Mouse (Mus musculus) heart, postnatal 36 days (tissue): ENCODE measurements around the gene Spag7. TPM values are rescaled to one million over a fixed set of nuclear protein-coding genes. Genes with fewer than 3 reads are reported as not detected.

Source experiments
- DNase-seq, 2 experiments: peaks; one replicate each; pipeline ENCODE4 v3.0.0; 2021 to 2022
- intact Hi-C: fragments of 180-260 bp; cut with DNase I; formaldehyde crosslinking; loops from one replicate; pipeline ENCODE4 v1.15.1; 2025
- total RNA-seq, 2 experiments: library from RNA; stranded (reverse); gene quantifications; 2 replicates each; pipeline ENCODE4 v1.2.3; 2021

Spag7 gene
- total RNA-seq, 2 experiments from 2014 or later = 95.0 to 98.6 TPM

- intact Hi-C loops = no loop called here
- no peak for DNase-seq
These were observed 14.4 kb upstream of the Spag7 start for GRCm38 (mm10) chr11:70683640-70684039.

- intact Hi-C loops = no loop called here
- no peak for DNase-seq
These were observed 12.8 kb upstream of the Spag7 start for GRCm38 (mm10) chr11:70681897-70682581.

GRCm38 (mm10) chr11:70681170-70681569 is 12.0 kb upstream of the Spag7 start:
- no peak for DNase-seq
- intact Hi-C loops = no loop called here

DNA sequence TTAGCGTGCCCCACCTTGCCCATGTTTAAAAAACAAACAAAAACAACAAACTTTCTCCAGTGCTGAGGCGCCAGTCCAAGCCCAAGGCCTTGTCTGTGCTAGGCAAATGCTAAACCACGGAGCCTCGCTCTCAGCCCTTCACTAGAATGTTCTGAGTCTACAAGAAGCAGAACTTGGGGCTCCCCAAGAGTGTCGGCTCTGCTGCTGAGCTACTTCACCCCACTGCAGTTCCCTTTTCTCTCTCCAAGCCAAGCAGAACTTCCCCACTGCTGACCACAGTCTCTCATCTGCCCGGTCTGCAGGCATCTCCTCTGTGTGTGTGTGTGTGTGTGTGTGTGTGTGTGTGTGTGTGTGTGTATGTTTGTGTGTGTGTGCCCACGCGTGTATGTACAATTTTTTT is 10.7 kb upstream of the Spag7 start:
- intact Hi-C loops = no loop called here
- no peak for DNase-seq

DNA sequence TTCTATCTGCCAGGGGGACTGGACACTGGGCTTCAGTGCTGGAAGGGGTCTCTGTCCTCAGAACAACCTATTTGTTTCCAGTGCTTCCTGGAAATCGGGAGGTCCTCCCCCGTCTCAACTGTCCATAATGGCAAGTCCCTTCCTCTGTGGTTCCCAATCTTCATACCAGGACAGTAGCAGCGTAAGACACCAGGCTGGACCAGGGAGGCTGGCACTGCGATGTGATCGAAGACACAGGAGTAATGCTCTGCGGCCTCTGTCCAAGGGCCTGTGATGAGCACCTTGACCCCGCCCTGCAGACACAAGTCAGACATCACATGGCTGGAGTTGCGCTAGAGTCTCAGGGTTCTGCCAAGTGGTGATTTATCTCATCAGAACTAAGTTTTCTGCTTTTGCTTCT is 10.1 kb upstream of the Spag7 start:
- intact Hi-C loops = no loop called here
- DNase-seq = no peak

GRCm38 (mm10) chr11:70678576-70678975 is 9.4 kb upstream of the Spag7 start:
- intact Hi-C loops = no loop called here

GRCm38 (mm10) chr11:70678092-70678491 is 8.9 kb upstream of the Spag7 start:
- DNase-seq = no peak
- intact Hi-C loops = no loop called here

More at GRCm38 (mm10) chr11:70678576-70678975, 9.4 kb upstream of the Spag7 start:
- DNase-seq = no peak

DNA sequence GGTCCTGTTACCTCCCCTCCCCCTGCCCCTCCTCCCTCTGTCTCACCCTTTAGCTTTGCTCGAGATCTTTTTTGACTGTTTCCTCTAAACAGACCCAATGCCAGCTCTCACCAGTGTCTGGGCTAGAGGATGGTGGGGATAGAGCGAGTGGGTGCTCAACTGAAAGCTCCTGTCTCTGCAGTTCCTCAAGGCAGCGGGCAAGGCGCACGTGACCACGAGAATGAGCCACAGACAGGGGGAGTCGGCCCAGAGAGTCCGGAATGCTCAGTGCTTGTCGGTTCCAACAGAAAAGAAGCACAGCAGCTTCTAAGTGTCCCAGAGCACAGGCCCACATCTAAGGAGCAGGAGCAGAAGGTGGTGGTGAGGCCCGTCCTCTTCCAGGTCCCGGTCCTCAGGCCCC is 5.3 kb upstream of the Spag7 start:
- intact Hi-C loops = no loop called here
- no peak for DNase-seq

DNA sequence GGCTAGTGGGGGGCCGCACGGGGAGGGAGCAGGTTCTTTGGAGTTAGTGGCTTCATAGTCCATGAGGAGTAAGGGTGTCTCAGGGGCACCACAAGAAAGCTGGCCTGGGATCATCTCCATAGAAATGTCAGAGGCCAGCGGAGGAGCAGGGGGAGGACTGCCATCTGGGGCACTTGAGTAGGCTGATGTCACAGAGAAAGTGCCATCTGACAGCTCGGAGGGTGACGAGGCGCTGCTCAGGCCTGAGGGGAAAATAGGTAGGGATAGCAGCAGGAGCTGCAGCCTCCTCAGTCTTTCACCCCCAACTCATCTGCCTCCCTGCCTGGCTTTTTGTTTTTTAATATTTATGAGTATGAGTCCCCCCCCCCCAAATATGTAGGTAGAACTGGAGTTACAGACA is 4.8 kb upstream of the Spag7 start:
- intact Hi-C loops = no loop called here
- DNase-seq = no peak

GRCm38 (mm10) chr11:70671333-70672047 is 2.3 kb upstream of the Spag7 start:
- DNase-seq = no peak
- intact Hi-C loops = loop anchor here (1.0 kb wide), 1 partner anchor 16 kb away; no protein-coding TSS in a partner anchor

DNA sequence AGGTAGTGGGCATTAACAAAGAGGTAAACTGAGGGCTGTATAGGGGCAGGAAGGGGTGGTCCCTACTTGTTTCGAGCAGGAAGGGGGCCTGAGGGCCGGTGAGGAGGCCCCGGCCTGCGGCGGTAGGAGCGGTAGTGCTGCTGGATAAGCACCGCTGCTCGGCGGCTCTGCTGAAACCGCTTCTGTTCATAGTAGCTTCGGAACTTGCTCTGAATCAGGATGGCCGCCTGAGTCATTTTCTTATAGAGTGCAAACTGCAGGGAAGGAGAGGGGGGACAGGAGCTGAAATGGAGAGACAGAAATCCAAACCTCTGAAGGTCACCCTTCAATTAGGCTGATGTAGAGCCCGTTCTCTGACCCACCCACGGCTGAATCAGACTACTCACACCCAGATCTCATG is 1.3 kb upstream of the Spag7 start:
- intact Hi-C loops = no loop called here
- no peak for DNase-seq

DNA sequence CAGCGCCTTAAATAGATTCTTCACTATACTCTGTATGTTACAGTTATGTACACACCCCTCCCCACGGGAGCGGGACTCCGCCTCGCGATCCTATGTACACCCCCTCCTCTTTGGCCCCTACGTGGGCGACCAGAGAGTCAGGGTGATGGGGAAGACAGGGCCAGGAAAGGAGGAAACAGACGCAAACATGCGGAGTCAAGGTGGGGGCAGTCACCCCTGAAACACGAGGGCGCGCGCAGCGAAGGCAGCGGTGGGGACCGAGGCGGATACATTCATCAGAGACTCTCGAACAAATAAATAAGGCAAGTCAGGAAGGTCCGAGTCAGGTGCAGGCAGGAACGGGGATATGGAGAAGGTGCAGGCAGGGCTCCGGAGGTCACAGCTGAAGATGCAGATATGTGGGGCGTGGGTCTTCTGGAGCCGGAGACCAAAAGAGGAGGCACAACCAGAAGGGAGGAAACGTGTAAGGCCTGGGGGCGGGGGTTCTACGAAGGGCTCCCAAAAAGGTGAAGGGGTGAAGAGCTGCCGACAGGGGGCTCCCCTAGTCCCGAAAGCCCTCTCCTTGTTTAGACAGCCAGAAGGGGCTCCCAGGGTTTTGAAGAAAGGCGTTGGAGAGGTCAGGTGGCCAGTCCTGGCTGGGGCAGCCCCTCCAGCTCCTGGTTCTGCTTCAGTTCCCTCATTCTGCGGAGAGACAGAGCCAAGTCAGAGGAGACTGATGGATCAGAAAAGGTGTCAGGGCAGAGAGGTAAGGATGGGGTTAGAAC is 548 bp upstream of the Spag7 start:
- peak; percentile 71 to 72 for DNase-seq
- intact Hi-C loops = no loop called here

GRCm38 (mm10) chr11:70668335-70668770 is 863 bp downstream of the Spag7 start:
- DNase-seq = no peak
- intact Hi-C loops = loop anchor here (1.0 kb wide), 1 partner anchor 12 kb away; no protein-coding TSS in a partner anchor

DNA sequence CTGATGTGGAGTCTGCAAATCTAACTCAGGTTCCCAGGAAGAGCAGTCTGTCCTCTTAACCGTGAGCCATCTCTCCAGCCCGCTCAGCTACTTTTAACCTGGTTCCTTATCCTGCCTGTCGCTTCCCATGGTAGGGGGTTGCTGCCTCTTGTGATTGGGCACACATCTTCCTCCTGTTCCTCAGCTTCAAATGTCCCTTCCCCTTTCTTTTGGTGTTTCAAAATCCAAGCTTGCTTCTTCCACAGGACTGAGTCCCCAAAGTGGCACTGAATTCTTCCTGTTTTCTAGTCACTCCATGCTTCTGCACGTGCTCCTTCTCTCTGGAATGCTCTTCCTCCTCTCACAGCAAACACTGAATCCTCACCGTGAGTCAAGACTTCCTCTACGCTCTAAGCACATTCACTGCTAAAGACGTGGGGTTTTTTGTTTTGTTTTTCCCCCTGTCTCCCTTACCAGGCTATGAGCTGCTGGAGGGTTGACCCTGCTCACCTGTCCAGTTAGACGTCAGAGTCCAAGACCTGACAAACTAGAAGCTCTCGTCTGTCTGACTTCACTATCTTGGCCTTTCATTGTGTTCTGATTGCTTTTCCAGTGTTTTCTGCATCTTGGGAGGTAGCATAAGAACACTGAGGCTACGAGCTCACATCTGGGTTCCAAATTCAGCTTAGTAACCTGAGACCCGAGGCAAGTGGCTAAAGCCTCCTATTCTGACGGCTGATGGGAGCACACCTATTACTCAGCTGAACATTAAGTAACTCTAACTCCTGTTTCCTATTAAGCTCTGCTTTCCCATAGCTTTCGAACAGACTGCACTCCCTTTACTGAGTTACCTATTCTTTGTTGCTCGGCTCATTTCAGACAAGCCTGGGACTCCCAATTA is 1.7 kb downstream of the Spag7 start:
- DNase-seq = no peak

GRCm38 (mm10) chr11:70666687-70667086 is 2.5 kb downstream of the Spag7 start:
- no peak for DNase-seq
- intact Hi-C loops = no loop called here

More for the DNA sequence above, 1.7 kb downstream of the Spag7 start:
- intact Hi-C loops = loop anchor here (1.0 kb wide), 1 partner anchor 11 kb away; no protein-coding TSS in a partner anchor

GRCm38 (mm10) chr11:70664741-70665140 is 4.5 kb downstream of the Spag7 start:
- intact Hi-C loops = no loop called here
- no peak for DNase-seq

DNA sequence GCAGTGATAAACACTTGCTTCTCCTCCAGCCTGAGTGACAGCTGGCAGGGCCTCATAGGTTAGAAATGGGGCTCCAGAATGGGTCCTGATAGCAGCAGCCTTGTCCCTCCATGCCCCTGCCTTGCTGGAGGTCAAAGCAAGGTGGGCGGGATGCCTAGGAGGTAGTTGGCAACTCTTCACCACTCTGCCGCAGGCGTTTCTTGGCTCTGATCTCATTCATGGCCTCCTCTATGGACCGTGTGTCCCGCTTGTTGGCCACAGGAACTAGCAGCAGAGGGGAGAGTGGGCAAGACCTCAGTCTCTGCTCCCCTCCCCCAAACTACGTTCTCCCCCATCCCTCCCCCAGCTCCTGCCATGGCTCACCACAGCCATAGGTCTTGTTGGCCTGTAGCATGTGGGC is 5.3 kb downstream of the Spag7 start:
- DNase-seq = peak; percentile 42 to 50
- intact Hi-C loops = no loop called here

DNA sequence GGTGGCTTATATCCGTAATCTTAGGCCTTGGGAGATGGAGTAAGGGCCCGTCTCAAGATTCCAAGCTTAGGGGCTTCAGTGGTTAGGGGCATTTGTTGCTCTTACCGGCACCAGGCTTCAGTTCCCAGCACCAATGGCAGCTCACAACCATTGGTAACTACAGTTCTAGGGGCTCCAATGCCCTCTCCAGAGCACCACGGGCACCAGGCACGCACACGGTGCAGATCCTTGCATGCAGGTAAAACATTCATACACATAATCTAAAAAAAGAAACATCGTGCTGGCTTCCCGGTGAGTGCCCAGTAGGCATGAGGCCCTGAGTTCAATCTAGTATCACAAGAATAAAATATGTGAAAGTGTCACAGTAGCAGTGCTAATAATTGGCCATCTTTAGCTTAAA is 6.1 kb downstream of the Spag7 start:
- DNase-seq = no peak

DNA sequence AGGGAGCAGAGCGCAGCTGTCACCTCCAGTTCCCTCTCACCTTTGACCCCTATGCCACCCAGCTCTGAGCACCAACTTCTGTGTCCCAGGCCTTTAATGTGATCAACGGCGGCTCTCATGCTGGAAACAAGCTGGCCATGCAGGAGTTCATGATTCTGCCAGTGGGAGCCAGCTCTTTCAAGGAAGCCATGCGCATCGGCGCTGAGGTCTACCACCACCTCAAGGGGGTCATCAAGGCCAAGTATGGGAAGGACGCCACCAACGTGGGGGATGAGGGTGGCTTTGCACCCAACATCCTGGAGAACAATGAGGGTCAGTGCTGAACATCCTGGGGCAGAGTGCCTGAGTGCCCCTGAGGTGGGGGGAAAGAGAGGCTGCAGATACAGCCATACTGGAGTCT is 8.6 kb downstream of the Spag7 start:
- intact Hi-C loops = no loop called here
- no peak for DNase-seq

More for the DNA sequence above, 6.1 kb downstream of the Spag7 start:
- intact Hi-C loops = no loop called here

DNA sequence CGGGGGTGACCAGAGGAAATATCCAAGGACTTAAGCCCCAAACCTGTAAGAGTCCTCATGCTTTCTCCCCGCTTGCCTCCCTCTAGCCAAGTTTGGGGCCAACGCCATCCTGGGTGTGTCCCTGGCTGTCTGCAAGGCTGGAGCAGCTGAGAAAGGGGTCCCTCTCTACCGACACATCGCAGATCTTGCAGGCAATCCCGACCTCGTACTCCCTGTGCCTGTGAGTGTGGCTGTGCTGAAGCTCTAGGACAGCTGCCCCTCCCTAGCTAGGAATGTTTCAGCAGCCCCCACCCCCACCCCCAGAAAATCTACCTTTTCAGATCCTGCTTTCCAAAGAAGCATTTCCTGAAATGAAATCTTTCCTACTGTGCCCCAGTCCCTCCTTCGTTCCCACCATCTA is 10.3 kb downstream of the Spag7 start:
- DNase-seq = no peak
- intact Hi-C loops = loop anchor here (10.0 kb wide), 1 partner anchor 664 kb away; the partner anchor contains the start of genes Gabarap and Phf23
